Mouse (Mus musculus) lung, postnatal 0 days (tissue): ENCODE measurements around the gene Gm13889.

Experiments
- CTCF ChIP-seq: IDR thresholded peaks from 2 replicates; pipeline ENCODE4 v1.5.1; 2016; ENCODE audit warnings: antibody characterized with exemption, mild to moderate bottlenecking
- EP300 ChIP-seq: IDR thresholded peaks from 2 replicates; pipeline ENCODE4 v1.6.1; 2016; ENCODE audit warnings: antibody characterized with exemption, mild to moderate bottlenecking, control low read depth

GRCm38 (mm10) chr2:93956331-93956801 lies 635 bp downstream of the Gm13889 start:
- TF ChIP-seq CTCF (no peak), EP300 (no peak)
